Mouse (Mus musculus): ENCODE data around the gene Slc6a17. TPM values are rescaled to one million over a fixed set of nuclear protein-coding genes. Genes with fewer than 3 reads are reported as not detected.

Gene Slc6a17
- polyA plus RNA-seq (2015; fragmentation: Nextera tagmentation; extraction: Ambion mirVana) = 18.3 and 21.4 TPM in 2 replicates

DNA sequence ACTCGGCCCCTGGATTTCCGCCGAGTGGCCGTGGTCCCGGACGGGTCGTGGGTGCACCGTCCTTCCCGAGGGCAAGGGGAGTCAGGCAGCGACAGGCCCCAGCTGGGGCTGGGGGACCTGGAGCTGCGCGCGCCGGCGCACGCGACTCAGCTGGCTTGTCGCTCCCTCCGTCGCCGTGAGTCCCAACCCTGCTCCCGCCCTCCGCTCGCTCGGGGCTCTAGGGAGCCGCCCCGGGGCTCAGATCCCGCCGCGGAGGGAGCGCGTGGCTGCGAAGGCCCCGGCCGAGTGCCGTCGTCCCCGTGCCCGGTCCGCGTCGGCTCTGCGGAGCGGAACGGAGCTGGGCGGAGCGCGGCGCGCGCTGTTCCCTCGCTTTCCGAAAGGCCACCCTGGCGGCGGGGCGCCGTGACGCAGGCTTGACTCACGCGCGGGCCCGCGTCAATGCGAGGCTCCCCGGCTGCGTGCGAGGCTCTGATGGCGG, at the start of gene Slc6a17:
Gene Slc6a17 (minus strand): TSS at position 388 of the 478 bp plus-strand sequence.

DNA sequence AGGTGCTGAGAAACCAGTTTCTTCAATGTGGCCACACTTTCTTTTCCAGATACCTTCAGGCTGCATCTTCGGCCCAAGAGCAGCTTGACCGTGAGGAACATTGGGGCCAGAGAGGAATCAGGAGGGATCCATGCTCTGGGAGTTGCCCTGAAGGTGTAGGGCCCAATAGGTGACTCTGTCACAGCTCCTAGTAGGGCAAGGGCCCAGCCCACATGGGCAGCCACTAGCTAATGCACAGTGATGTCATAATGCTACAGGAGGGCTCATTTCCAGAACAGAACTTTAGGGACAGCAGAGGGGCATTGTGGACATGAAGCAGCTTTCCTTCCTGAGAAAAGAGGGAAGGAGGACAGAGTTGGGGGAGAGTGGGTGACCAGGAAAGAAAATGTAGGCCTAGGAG, 37.0 kb upstream of the Slc6a17 start, which contains the start of gene Ubl4b:
Gene Ubl4b (minus strand): TSS at position 232 of the 400 bp plus-strand sequence.

DNA sequence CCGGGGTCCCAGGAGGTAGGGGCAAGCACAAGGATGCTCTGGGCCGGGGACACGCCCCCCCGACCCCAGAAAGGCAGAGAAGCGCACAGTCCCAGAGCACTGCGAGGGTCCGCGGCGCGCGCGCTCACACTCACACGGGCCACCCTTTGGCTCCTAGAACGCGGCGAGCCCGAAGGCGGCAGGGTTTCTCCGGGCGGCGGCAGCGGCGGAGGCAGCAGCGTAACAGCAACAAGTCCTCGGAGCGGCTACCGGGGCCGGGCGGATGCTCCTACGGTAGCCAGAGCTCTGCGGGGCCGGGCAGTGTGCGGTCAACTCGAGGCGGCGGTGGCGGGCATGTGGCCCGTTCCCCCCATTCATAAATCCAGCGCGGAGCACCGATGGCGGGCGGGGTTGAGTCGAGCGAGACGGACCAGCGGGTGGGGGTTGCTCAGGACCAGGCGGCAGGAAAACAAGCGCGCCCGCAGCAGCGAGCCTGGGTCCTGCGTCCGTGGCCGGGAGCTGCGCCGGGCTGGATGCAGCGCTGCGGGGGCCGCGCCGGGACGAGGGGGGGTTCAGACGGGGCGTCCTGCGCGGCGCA, 58.5 kb downstream of the Slc6a17 start, which contains the start of gene Kcnc4:
Gene Kcnc4 (minus strand): TSS at position 357 of the 577 bp plus-strand sequence.

Other genes starting within 250 kb of the Slc6a17 start
- gene Lamtor5, start 239.2 kb downstream of the Slc6a17 start, polyA plus RNA-seq (2015; fragmentation: Nextera tagmentation; extraction: Ambion mirVana) = 179 TPM in 2 replicates
- 2.3 and 2.5 TPM in 2 replicates for gene Slc16a4, start 226.8 kb downstream of the Slc6a17 start, polyA plus RNA-seq (2015; fragmentation: Nextera tagmentation; extraction: Ambion mirVana)
- 5.7 and 5.8 TPM in 2 replicates for gene Rbm15, start 184.3 kb downstream of the Slc6a17 start, polyA plus RNA-seq (2015; fragmentation: Nextera tagmentation; extraction: Ambion mirVana)
- 24.1 and 24.4 TPM in 2 replicates for gene Kcnc4, start 58.5 kb downstream of the Slc6a17 start, polyA plus RNA-seq (2015; fragmentation: Nextera tagmentation; extraction: Ambion mirVana)
- not detected in 2 replicates for gene Ubl4b, start 37.1 kb upstream of the Slc6a17 start, polyA plus RNA-seq (2015; fragmentation: Nextera tagmentation; extraction: Ambion mirVana)
- gene Alx3, start 77.0 kb upstream of the Slc6a17 start, polyA plus RNA-seq (2015; fragmentation: Nextera tagmentation; extraction: Ambion mirVana) = not detected in 2 replicates
- gene Gm10961, start 113.3 kb upstream of the Slc6a17 start, polyA plus RNA-seq (2015; fragmentation: Nextera tagmentation; extraction: Ambion mirVana) = not detected in 2 replicates
- gene Strip1, start 113.7 kb upstream of the Slc6a17 start, polyA plus RNA-seq (2015; fragmentation: Nextera tagmentation; extraction: Ambion mirVana) = 93.6 and 101 TPM in 2 replicates
- 153 and 158 TPM in 2 replicates for gene Ahcyl1, start 178.5 kb upstream of the Slc6a17 start, polyA plus RNA-seq (2015; fragmentation: Nextera tagmentation; extraction: Ambion mirVana)
- 11.9 and 14.0 TPM in 2 replicates for gene Csf1, start 242.5 kb upstream of the Slc6a17 start, polyA plus RNA-seq (2015; fragmentation: Nextera tagmentation; extraction: Ambion mirVana)

Data from neural tube, postnatal 0 days (tissue).